Mouse (Mus musculus): Measurements from ENCODE around the gene Ppm1k. TPM values are rescaled to one million over a fixed set of nuclear protein-coding genes. Genes with fewer than 3 reads are reported as not detected.
"Not testable (repeated sequence)": the region's sequence is repeated elsewhere in the genome, so short reads cannot be mapped to it uniquely, and the experiment has no call there.

Ppm1k gene
- polyA plus RNA-seq, 1 experiment from 2014 or later: 4.3 TPM

- no peak overlapping the region for H3K4me3 ChIP-seq
- WGBS: 89% methylated on average over 10 of the region's 10 CpGs
- DNase-seq (ENCODE audit: low spot score): no peak
- no peaks in the 10 kb centered on the region for H3K9me3 ChIP-seq
- no peaks in the 10 kb centered on the region for H3K27me3 ChIP-seq (ENCODE audit: insufficient read depth, poor library complexity, severe bottlenecking)
- no peaks in the 10 kb centered on the region for H3K4me1 ChIP-seq (replicated peaks)
- H3K36me3 ChIP-seq: no peaks in the 10 kb centered on the region
- H3K27ac ChIP-seq: no peak overlapping the region
Measured at GRCm38 (mm10) chr6:57520749-57521652, 14.3 kb downstream of the Ppm1k start.

- Histone ChIP-seq H3K27ac (no peak overlapping the region), H3K4me3 (no peak overlapping the region), H3K36me3 (peaks cover 18% of the 10 kb centered on the region; the same call in 1 of the 2 replicates), H3K27me3 (ENCODE audit: insufficient read depth, poor library complexity, severe bottlenecking) (no peaks in the 10 kb centered on the region), H3K4me1 (replicated peaks) (no peaks in the 10 kb centered on the region), H3K9me3 (no peaks in the 10 kb centered on the region)
- WGBS: 80% methylated on average over 4 of the region's 4 CpGs
- no peak for DNase-seq (ENCODE audit: low spot score)
Measured at GRCm38 (mm10) chr6:57514035-57514374, 21.3 kb downstream of the Ppm1k start.

GRCm38 (mm10) chr6:57513351-57514034 lies 21.8 kb downstream of the Ppm1k start:
- no peak overlapping the region for H3K27ac ChIP-seq
- peaks cover 18% of the 10 kb centered on the region; the same call in 1 of the 2 replicates for H3K36me3 ChIP-seq
- no peaks in the 10 kb centered on the region for H3K27me3 ChIP-seq (ENCODE audit: insufficient read depth, poor library complexity, severe bottlenecking)
- 89% methylated on average over 7 of the region's 7 CpGs for WGBS
- no peak overlapping the region for H3K4me3 ChIP-seq
- no peaks in the 10 kb centered on the region for H3K9me3 ChIP-seq
- no peaks in the 10 kb centered on the region for H3K4me1 ChIP-seq (replicated peaks)
- no peak for DNase-seq (ENCODE audit: low spot score)

GRCm38 (mm10) chr6:57511899-57512298 lies 23.4 kb downstream of the Ppm1k start:
- H3K9me3 ChIP-seq: no peaks in the 10 kb centered on the region
- DNase-seq (ENCODE audit: low spot score): no peak
- no peak overlapping the region for H3K4me3 ChIP-seq
- H3K27me3 ChIP-seq (ENCODE audit: insufficient read depth, poor library complexity, severe bottlenecking): no peaks in the 10 kb centered on the region
- H3K27ac ChIP-seq: no peak overlapping the region
- 86% methylated on average over 5 of the region's 5 CpGs for WGBS
- peaks cover 18% of the 10 kb centered on the region; the same call in 1 of the 2 replicates for H3K36me3 ChIP-seq
- no peaks in the 10 kb centered on the region for H3K4me1 ChIP-seq (replicated peaks)

GRCm38 (mm10) chr6:57503662-57504379 lies 31.4 kb downstream of the Ppm1k start:
- WGBS: 61% methylated on average over 3 of the region's 3 CpGs
- H3K4me1 ChIP-seq (replicated peaks): no peaks in the 10 kb centered on the region
- H3K27ac ChIP-seq: no peak overlapping the region
- H3K36me3 ChIP-seq: no peaks in the 10 kb centered on the region
- DNase-seq (ENCODE audit: low spot score): no peak
- H3K9me3 ChIP-seq: no peaks in the 10 kb centered on the region
- H3K4me3 ChIP-seq: no peak overlapping the region
- no peaks in the 10 kb centered on the region for H3K27me3 ChIP-seq (ENCODE audit: insufficient read depth, poor library complexity, severe bottlenecking)

GRCm38 (mm10) chr6:57499209-57499608 lies 36.1 kb downstream of the Ppm1k start:
- no peaks in the 10 kb centered on the region for H3K4me1 ChIP-seq (replicated peaks)
- 86% methylated on average over 2 of the region's 2 CpGs for WGBS
- DNase-seq (ENCODE audit: low spot score): no peak

GRCm38 (mm10) chr6:57468161-57468560 lies 67.1 kb downstream of the Ppm1k start:
- H3K27me3 ChIP-seq (ENCODE audit: insufficient read depth, poor library complexity, severe bottlenecking); DNase-seq (ENCODE audit: low spot score); H3K27ac ChIP-seq; H3K4me1 ChIP-seq (replicated peaks); H3K36me3 ChIP-seq; H3K4me3 ChIP-seq; H3K9me3 ChIP-seq: not testable (repeated sequence)
- 28% methylated on average over 3 of the region's 3 CpGs for WGBS

More at GRCm38 (mm10) chr6:57499209-57499608, 36.1 kb downstream of the Ppm1k start:
- Histone ChIP-seq H3K36me3 (no peaks in the 10 kb centered on the region), H3K4me3 (no peak overlapping the region), H3K9me3 (no peaks in the 10 kb centered on the region), H3K27me3 (ENCODE audit: insufficient read depth, poor library complexity, severe bottlenecking) (no peaks in the 10 kb centered on the region), H3K27ac (no peak overlapping the region)

Other genes with a start within 250 kb of the Ppm1k start
- not detected in 2 replicates for gene Vmn1r16, start 206.0 kb downstream of the Ppm1k start, polyA plus RNA-seq (2016; fragmentation: Nextera tagmentation; extraction: Ambion mirVana)
- gene Vmn1r17, start 171.7 kb downstream of the Ppm1k start, polyA plus RNA-seq (2016; fragmentation: Nextera tagmentation; extraction: Ambion mirVana): not detected in 2 replicates
- not detected in 2 replicates for gene Vmn1r18, start 139.7 kb downstream of the Ppm1k start, polyA plus RNA-seq (2016; fragmentation: Nextera tagmentation; extraction: Ambion mirVana)
- gene Vmn1r19, start 131.7 kb downstream of the Ppm1k start, polyA plus RNA-seq (2016; fragmentation: Nextera tagmentation; extraction: Ambion mirVana): not detected in 2 replicates
- not detected in 2 replicates for gene Vmn1r20, start 106.5 kb downstream of the Ppm1k start, polyA plus RNA-seq (2016; fragmentation: Nextera tagmentation; extraction: Ambion mirVana)
- 2.0 and 2.4 TPM in 2 replicates for gene Herc6, start 45.5 kb upstream of the Ppm1k start, polyA plus RNA-seq (2016; fragmentation: Nextera tagmentation; extraction: Ambion mirVana)
- 17.1 and 17.8 TPM in 2 replicates for gene Pyurf, start 156.6 kb upstream of the Ppm1k start, polyA plus RNA-seq (2016; fragmentation: Nextera tagmentation; extraction: Ambion mirVana)
- 35.2 and 37.2 TPM in 2 replicates for gene Lancl2, start 167.1 kb upstream of the Ppm1k start, polyA plus RNA-seq (2016; fragmentation: Nextera tagmentation; extraction: Ambion mirVana)